Mouse (Mus musculus): ENCODE measurements around the gene Adarb2. TPM values are rescaled to one million over a fixed set of nuclear protein-coding genes. Genes with fewer than 3 reads are reported as not detected.

Adarb2 gene
- polyA plus RNA-seq, 1 experiment from 2014 or later, result 0.07 TPM

DNA sequence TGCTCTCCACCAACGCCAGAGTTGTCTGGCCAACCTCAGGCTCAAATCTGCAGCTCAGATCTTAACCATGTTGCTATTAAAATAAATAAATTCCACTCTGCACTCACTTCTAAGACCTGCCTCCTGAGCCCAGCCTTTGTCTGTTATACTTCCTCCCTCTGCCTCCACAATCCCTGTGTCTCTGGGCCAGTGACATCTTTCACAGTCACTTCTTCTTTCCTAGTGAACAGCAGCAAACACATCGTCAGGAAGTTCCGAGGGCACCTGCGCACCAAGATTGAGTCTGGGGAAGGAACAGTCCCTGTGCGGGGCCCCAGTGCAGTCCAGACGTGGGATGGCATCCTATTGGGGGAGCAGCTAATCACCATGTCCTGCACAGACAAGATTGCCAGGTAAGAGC, 510.7 kb downstream of the Adarb2 start:
- WGBS (ENCODE audit: insufficient replicate concordance), result 30% methylated on average over 6 of the region's 6 CpGs
- Histone ChIP-seq H3K36me3 (replicated peaks) (no peaks in the 10 kb centered on the region), H3K9ac (no peak overlapping the region), H3K27ac (replicated peaks) (no peak overlapping the region), H3K4me1 (replicated peaks) (no peaks in the 10 kb centered on the region), H3K9me3 (replicated peaks) (no peaks in the 10 kb centered on the region), H3K4me2 (no peak overlapping the region), H3K4me3 (replicated peaks) (no peak overlapping the region), H3K27me3 (no peaks in the 10 kb centered on the region)
- ATAC-seq (ENCODE audit: insufficient read depth), result no peak

DNA sequence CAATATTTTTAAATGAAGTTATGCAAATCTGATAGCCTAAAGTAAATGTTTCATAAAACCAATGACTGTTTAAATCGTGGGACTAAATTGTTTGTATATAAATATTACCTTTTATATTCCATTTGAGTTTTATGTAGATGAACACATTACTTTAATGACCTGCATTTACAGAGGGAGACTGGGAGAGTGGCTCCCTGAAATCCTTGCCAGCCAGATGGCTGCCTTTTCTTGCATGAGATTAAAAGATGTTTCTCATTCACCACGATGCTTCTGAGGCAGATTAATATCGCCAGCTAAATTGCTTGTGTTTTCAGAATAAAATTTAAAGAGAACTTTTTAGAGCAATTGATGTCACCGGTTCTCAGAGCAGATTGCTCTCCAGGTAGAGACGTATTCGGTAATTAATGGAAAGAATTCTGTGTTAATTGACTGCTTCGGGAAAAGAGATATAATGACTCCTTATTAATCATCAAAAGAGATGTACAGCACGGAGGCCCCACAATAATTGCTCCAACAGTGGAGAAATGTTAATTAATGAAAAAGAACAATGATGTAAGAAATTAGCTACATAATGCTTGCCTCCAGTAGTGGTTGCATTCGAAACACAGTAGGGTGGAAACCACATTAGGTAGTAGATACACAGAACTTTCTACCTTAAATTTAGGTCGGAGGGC, 527.4 kb downstream of the Adarb2 start:
- 61% methylated on average over 10 of the region's 10 CpGs for WGBS (ENCODE audit: insufficient replicate concordance)

GRCm38 (mm10) chr13:8737139-8737865, 534.6 kb downstream of the Adarb2 start:
- 39% methylated on average over 5 of the region's 5 CpGs for WGBS (ENCODE audit: insufficient replicate concordance)
- no peak overlapping the region for H3K4me2 ChIP-seq
- ATAC-seq (ENCODE audit: insufficient read depth), result no peak

More for the DNA sequence above, 527.4 kb downstream of the Adarb2 start:
- Histone ChIP-seq H3K4me2 (no peak overlapping the region), H3K4me3 (replicated peaks) (no peak overlapping the region), H3K9me3 (replicated peaks) (no peaks in the 10 kb centered on the region), H3K4me1 (replicated peaks) (no peaks in the 10 kb centered on the region), H3K27me3 (no peaks in the 10 kb centered on the region), H3K36me3 (replicated peaks) (no peaks in the 10 kb centered on the region), H3K9ac (no peak overlapping the region), H3K27ac (replicated peaks) (no peak overlapping the region)
- ATAC-seq (ENCODE audit: insufficient read depth), result no peak

GRCm38 (mm10) chr13:8742792-8743191, 540.1 kb downstream of the Adarb2 start:
- no peak for ATAC-seq (ENCODE audit: insufficient read depth)
- Histone ChIP-seq H3K9ac (no peak overlapping the region), H3K4me1 (replicated peaks) (no peaks in the 10 kb centered on the region), H3K4me3 (replicated peaks) (no peak overlapping the region), H3K9me3 (replicated peaks) (no peaks in the 10 kb centered on the region), H3K27ac (replicated peaks) (no peak overlapping the region), H3K36me3 (replicated peaks) (no peaks in the 10 kb centered on the region), H3K4me2 (no peak overlapping the region), H3K27me3 (no peaks in the 10 kb centered on the region)
- 71% methylated on average over 5 of the region's 5 CpGs for WGBS (ENCODE audit: insufficient replicate concordance)

More at GRCm38 (mm10) chr13:8737139-8737865, 534.6 kb downstream of the Adarb2 start:
- no peak overlapping the region for H3K4me3 ChIP-seq (replicated peaks)
- no peaks in the 10 kb centered on the region for H3K27me3 ChIP-seq
- no peaks in the 10 kb centered on the region for H3K9me3 ChIP-seq (replicated peaks)
- no peak overlapping the region for H3K9ac ChIP-seq
- H3K27ac ChIP-seq (replicated peaks), result no peak overlapping the region
- H3K36me3 ChIP-seq (replicated peaks), result no peaks in the 10 kb centered on the region
- H3K4me1 ChIP-seq (replicated peaks), result no peaks in the 10 kb centered on the region

DNA sequence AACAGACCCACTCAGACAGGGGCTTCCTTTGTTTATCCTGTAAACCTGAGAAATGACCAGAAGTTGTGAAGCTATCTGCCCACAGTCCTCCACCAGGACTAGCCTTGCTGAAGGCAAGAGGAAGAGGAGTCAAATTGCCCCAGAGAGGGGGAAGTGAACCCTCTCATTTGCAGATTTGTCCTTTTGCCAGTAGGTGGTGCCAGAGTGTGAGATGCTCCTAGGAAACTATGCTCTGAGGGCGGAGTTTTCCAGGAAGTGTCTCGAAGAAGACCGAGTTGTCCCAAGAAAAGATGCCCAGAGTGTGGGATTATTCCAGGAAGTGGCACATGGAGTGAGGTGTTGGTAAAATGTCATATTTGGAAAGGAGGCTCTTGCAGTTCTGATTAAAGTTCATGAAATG, 541.9 kb downstream of the Adarb2 start:
- no peaks in the 10 kb centered on the region for H3K4me1 ChIP-seq (replicated peaks)
- H3K36me3 ChIP-seq (replicated peaks), result no peaks in the 10 kb centered on the region
- no peak overlapping the region for H3K4me3 ChIP-seq (replicated peaks)
- H3K4me2 ChIP-seq, result no peak overlapping the region
- H3K9me3 ChIP-seq (replicated peaks), result no peaks in the 10 kb centered on the region
- no peak overlapping the region for H3K9ac ChIP-seq
- ATAC-seq (ENCODE audit: insufficient read depth), result no peak
- no peak overlapping the region for H3K27ac ChIP-seq (replicated peaks)
- H3K27me3 ChIP-seq, result no peaks in the 10 kb centered on the region
- 54% methylated on average over 3 of the region's 3 CpGs for WGBS (ENCODE audit: insufficient replicate concordance)

- no peaks in the 10 kb centered on the region for H3K4me1 ChIP-seq (replicated peaks)
- no peak overlapping the region for H3K27ac ChIP-seq (replicated peaks)
- no peak for ATAC-seq (ENCODE audit: insufficient read depth)
- H3K27me3 ChIP-seq, result no peaks in the 10 kb centered on the region
- H3K4me2 ChIP-seq, result no peak overlapping the region
- WGBS (ENCODE audit: insufficient replicate concordance), result 7% methylated on average over 4 of the region's 4 CpGs
- H3K9ac ChIP-seq, result no peak overlapping the region
- no peaks in the 10 kb centered on the region for H3K36me3 ChIP-seq (replicated peaks)
- no peak overlapping the region for H3K4me3 ChIP-seq (replicated peaks)
- H3K9me3 ChIP-seq (replicated peaks), result no peaks in the 10 kb centered on the region
These were observed 542.9 kb downstream of the Adarb2 start for GRCm38 (mm10) chr13:8745596-8745995.

- H3K4me1 ChIP-seq (replicated peaks), result no peaks in the 10 kb centered on the region
- no peak overlapping the region for H3K9ac ChIP-seq
- H3K4me2 ChIP-seq, result no peak overlapping the region
- no peak for ATAC-seq (ENCODE audit: insufficient read depth)
- no peaks in the 10 kb centered on the region for H3K9me3 ChIP-seq (replicated peaks)
- H3K27ac ChIP-seq (replicated peaks), result no peak overlapping the region
- H3K27me3 ChIP-seq, result no peaks in the 10 kb centered on the region
- H3K36me3 ChIP-seq (replicated peaks), result no peaks in the 10 kb centered on the region
- H3K4me3 ChIP-seq (replicated peaks), result no peak overlapping the region
- WGBS (ENCODE audit: insufficient replicate concordance), result 61% methylated on average over 6 of the region's 6 CpGs
These were observed 546.8 kb downstream of the Adarb2 start for GRCm38 (mm10) chr13:8749451-8749850.

DNA sequence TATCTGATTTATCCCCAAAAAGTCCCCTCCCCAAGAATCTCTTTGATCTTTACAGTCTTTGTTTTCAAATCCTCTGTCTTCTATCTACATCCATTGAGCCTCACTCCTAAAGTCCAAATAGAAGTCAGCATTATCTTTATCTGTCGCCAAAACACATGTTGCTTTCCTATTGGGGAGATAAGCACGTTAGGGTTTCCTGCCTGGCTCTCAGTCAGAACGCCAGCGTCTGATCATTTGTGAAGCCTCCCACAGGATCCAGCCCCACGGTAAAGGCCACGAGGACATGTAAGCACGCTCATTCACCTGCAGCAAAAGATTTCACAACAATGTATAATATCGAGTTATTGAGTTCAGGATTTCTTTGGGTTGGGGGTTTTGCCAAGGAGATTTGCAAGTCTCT, 558.3 kb downstream of the Adarb2 start:
- ATAC-seq (ENCODE audit: insufficient read depth), result no peak
- no peaks in the 10 kb centered on the region for H3K4me1 ChIP-seq (replicated peaks)
- H3K4me3 ChIP-seq (replicated peaks), result no peak overlapping the region
- H3K27me3 ChIP-seq, result no peaks in the 10 kb centered on the region
- H3K27ac ChIP-seq (replicated peaks), result no peak overlapping the region
- H3K36me3 ChIP-seq (replicated peaks), result no peaks in the 10 kb centered on the region
- WGBS (ENCODE audit: insufficient replicate concordance), result 9% methylated on average over 8 of the region's 8 CpGs
- H3K4me2 ChIP-seq, result no peak overlapping the region
- no peaks in the 10 kb centered on the region for H3K9me3 ChIP-seq (replicated peaks)
- H3K9ac ChIP-seq, result no peak overlapping the region

DNA sequence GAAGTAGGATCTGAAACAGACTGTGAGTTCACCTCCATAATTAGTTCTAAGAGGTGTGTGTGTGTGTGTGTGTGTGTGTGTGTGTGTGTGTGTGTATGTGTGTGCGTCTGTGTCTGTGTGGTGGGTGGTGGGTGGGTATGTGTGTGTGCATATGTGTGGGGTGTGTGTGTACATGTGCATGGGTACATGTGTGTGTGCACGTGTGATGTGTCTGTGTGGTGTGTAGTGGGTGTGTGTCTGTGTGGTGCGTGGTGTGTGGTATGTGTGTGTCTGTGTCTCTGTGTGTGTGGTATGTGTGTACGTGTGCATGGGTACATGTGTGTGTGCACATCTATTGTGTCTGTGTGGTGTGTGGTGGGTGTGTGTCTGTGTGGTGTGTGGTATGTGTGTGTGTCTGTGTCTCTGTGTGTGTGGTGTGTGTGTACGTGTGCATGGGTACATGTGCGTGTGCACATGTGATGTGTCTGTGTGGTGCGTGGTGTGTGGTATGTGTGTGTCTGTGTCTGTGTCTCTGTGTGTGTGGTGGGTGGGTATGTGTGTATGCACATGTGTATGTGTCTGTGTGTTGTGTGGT, 567.1 kb downstream of the Adarb2 start:
- H3K9ac ChIP-seq, result no peak overlapping the region
- no peak overlapping the region for H3K4me3 ChIP-seq (replicated peaks)
- 79% methylated on average over 7 of the region's 7 CpGs for WGBS (ENCODE audit: insufficient replicate concordance)
- H3K36me3 ChIP-seq (replicated peaks), result no peaks in the 10 kb centered on the region
- H3K4me1 ChIP-seq (replicated peaks), result no peaks in the 10 kb centered on the region
- no peak for ATAC-seq (ENCODE audit: insufficient read depth)
- no peaks in the 10 kb centered on the region for H3K9me3 ChIP-seq (replicated peaks)
- no peak overlapping the region for H3K27ac ChIP-seq (replicated peaks)
- no peaks in the 10 kb centered on the region for H3K27me3 ChIP-seq
- no peak overlapping the region for H3K4me2 ChIP-seq

GRCm38 (mm10) chr13:8770616-8771015, 568.0 kb downstream of the Adarb2 start:
- Histone ChIP-seq H3K4me2 (no peak overlapping the region), H3K4me1 (replicated peaks) (no peaks in the 10 kb centered on the region), H3K27ac (replicated peaks) (no peak overlapping the region), H3K9ac (no peak overlapping the region), H3K9me3 (replicated peaks) (no peaks in the 10 kb centered on the region), H3K27me3 (no peaks in the 10 kb centered on the region), H3K36me3 (replicated peaks) (no peaks in the 10 kb centered on the region), H3K4me3 (replicated peaks) (no peak overlapping the region)
- no peak for ATAC-seq (ENCODE audit: insufficient read depth)
- 64% methylated on average over 4 of the region's 4 CpGs for WGBS (ENCODE audit: insufficient replicate concordance)

GRCm38 (mm10) chr13:8780441-8780840, 577.8 kb downstream of the Adarb2 start:
- ATAC-seq (ENCODE audit: insufficient read depth), result 0 out of 2 replicates have a peak, but pooled peaks have one; percentile 52
- H3K27ac ChIP-seq (replicated peaks), result no peak overlapping the region
- no peaks in the 10 kb centered on the region for H3K9me3 ChIP-seq (replicated peaks)
- H3K36me3 ChIP-seq (replicated peaks), result no peaks in the 10 kb centered on the region
- 26% methylated on average over 4 of the region's 4 CpGs for WGBS (ENCODE audit: insufficient replicate concordance)
- no peak overlapping the region for H3K4me2 ChIP-seq
- H3K9ac ChIP-seq, result no peak overlapping the region
- H3K4me3 ChIP-seq (replicated peaks), result no peak overlapping the region
- H3K4me1 ChIP-seq (replicated peaks), result no peaks in the 10 kb centered on the region
- no peaks in the 10 kb centered on the region for H3K27me3 ChIP-seq

All from liver, embryonic 15.5 days (tissue).